Mouse (Mus musculus): ENCODE measurements at regions not wholly inside any gene's neighbourhood (a gene's known extent, or its start where the extent isn't known, plus 50 kb on each side); places are given as distances from the start of the nearest gene placed in this dataset.
A peak's percentile ranks its signal among the peaks of the same experiment; 100 is the strongest.

DNA sequence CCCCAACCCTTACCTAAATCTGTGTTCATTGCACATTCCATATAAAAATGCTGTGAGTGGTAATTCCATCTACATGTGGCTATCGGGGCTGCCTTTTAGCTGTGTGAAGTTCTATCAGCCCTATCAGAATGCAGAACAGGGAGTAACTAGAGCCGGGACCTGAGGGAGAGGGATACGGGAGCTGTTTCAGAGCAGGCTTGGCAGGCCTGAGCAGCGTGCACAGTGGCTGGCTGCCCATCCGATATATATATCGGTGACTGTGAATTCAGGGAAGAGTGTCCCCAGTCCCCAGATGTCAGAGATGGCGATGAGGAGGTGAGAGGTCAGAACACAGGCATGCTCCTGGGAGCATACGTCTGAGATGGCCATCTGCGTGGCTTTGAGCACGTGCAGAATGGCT lies 79.0 kb downstream of the Arl4c start:
- DNase-seq (ENCODE audit: low spot score), result no peak

DNA sequence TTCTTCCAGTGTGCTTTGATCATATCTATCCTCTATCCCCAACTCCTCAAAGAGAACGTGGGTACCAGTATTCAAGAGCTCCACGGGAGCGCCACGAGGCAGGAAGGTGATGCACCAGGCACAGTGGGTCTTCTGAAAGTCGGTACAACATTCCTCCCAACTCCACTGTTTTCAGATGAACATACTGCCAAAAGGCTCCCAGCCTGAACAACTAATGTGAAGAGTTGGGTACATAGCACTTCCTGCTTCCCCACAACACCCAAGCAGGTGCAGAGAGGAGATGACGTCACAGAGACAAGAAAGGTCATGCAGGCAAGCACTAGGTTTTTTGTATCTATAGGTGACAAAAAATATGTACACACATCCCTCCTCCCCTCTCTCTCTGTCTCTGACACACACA lies 79.7 kb downstream of the Arl4c start:
- peak; percentile 90 for DNase-seq (ENCODE audit: low spot score)

DNA sequence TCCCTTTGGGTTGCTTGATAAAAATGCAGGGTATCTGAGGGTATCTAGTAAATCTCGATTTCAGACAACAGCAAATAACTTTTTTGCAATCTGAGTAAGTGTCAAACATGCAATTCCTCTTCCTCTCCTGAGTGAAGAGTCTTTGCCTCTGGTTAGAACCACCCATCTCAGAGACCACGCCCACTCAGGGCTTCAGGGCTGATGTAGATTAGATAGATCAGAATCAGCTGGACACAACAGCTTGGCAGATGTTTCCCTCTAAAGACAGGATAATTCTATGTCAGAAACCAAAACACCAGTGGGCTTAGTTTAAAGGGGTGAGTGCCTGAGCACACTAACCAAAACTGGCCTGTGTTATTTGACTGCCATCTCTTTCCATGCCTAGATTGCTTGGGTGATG lies 80.8 kb downstream of the Arl4c start:
- DNase-seq (ENCODE audit: low spot score), result peak; percentile 40

- no peak for DNase-seq (ENCODE audit: low spot score)
Observed at GRCm38 (mm10) chr1:88613007-88613406, 89.0 kb downstream of the Arl4c start.

DNA sequence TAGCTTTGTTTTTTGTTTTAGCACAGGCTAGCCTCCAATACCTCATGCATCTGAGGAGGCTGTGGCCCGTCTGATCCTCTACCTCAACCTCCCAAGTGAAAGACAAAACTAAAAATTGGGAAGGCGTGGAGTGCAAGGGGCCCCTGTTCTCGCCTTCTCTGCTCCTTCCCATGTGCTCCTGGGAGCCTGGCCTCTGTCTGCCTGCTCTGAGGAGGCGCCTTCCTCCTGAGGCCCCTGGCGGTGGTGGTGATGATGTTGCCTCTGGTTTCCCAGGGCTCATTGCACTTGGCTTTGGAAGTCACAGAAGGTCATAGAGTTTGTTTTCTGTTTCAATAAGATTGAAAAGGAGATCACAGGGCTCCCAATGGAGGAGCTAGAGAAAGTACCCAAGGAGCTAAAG lies 90.8 kb downstream of the Arl4c start:
- no peak for DNase-seq (ENCODE audit: low spot score)

GRCm38 (mm10) chr1:88610810-88611209 lies 91.2 kb downstream of the Arl4c start:
- DNase-seq (ENCODE audit: low spot score), result no peak

DNA sequence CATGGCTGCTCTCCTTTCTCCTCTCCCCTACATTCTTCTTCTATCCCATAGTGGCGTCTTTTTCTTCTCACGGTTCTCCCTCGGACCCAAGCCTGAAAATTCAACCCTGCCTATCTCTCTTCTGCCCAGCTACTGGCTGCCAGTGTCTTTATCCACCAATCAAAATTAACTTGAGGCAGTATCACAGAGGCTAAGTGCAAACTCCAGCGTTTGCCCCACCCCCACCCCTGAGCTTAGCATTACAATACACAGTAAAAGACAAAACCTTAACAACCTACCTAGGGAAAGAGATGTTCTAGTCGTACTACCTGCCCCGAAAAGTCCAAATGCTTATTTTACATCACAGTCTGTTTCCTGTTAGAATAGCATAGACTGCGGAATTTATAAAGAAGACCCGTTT lies 93.2 kb downstream of the Arl4c start:
- DNase-seq (ENCODE audit: low spot score), result no peak

GRCm38 (mm10) chr1:88608236-88608635 lies 93.8 kb downstream of the Arl4c start:
- DNase-seq (ENCODE audit: low spot score), result no peak

DNA sequence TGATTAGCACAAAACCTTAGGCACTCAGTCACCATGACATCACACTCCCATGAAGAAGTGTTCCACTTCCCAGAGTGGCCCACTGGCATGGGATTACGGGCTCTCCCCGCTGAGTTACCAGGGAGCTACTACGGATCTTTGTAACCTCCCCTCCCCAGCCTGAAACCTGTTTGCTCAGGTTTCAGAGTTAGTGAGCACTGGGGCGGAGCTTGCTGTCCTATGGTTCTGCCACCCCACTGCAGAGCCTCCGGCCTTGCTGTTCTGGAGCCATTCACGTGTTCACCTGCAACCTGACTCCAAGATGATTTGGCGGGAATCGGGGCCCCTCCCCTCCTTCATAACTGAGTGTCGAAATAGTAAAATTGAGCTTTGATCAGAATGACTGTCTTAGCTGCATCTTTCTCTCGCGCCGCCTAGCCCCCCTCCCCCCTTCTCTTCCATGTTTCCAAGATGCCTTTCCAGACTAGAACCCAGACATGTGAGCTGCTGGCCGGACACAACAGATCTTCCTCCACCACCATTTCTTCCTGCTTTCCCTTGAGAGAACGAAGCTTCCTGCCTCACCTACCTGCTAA lies 95.8 kb upstream of the Glrp1 start:
- no peak for DNase-seq (ENCODE audit: low spot score)

DNA sequence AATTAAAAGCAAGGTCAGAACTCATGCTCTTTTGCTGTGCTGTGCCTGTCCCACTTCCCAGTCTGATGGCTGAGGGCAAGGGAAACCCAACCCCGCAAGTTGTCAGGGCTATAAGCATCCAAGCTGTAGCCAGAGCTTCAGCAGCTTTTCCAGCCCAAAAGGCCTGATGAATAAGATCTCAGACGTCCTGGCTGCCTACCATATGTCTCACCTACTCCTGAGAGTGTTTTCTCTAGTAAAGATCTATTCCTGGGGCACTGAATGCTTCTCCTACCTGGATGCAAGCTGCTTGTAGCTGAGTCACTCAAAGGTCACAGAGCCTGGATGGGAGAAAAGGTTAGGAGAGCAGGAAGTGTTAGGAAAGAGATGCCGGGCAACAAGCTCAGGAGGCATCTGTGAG lies 92.4 kb upstream of the Glrp1 start:
- DNase-seq (ENCODE audit: low spot score), result no peak

- no peak for DNase-seq (ENCODE audit: low spot score)
Observed at GRCm38 (mm10) chr1:88601801-88602200, 91.9 kb upstream of the Glrp1 start.

DNA sequence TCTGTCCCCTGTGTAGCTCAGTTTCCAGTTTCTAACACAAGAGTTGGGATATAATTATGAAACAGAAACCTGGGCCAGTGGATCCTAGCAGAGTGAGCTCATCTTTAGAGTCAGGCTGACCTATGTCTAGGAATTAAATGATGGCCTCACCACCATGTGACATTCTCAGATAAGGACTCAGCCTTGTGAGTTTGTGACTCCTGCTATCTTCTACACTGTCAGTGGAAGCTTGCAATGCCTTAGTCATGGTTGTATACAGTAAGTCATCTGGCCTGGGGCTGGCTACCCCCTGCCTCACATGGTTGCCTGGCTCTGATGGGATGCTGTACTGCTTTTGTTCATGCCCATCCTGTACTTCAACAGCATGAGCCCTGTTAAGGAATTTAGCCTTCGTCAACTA lies 90.3 kb upstream of the Glrp1 start:
- DNase-seq (ENCODE audit: low spot score), result no peak

DNA sequence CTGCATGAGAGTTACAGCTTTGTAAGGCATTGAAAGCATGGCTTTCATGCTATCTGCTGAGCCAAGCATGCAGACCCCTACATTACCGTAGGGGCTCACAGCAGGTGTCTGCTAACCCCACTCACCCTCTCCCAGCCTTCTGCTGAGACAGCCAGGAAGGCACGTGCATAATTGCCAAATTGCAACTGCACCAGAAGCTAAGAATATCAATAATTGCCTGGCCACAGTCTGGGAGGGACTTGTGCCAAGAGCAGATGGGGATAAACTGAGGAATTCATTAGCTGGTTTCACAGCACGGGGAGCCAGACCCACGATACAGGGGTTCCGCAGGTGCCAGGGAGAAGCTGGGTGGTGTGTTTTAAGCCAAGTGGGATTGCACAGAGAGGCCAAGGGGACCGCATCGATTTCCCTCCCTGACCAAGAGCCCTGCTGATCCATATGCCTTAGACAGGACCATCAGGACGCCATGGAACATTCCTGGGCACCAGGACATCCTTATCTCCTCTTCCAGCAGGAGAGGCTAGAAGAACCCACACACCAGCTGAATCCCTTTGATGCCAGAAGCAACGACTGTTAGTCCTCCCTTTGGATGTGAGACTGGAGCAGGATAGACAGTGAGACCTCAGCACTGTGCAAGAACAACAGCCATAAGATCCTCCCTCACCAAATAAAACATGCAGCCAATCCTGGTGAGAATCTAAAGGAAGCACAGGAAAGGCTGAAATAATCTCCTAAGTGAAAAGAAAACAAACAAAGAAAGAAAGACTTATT lies 84.8 kb upstream of the Glrp1 start:
- no peak for DNase-seq (ENCODE audit: low spot score)

- no peak for DNase-seq (ENCODE audit: low spot score)
Observed at GRCm38 (mm10) chr1:88592036-88592435, 82.2 kb upstream of the Glrp1 start.

DNA sequence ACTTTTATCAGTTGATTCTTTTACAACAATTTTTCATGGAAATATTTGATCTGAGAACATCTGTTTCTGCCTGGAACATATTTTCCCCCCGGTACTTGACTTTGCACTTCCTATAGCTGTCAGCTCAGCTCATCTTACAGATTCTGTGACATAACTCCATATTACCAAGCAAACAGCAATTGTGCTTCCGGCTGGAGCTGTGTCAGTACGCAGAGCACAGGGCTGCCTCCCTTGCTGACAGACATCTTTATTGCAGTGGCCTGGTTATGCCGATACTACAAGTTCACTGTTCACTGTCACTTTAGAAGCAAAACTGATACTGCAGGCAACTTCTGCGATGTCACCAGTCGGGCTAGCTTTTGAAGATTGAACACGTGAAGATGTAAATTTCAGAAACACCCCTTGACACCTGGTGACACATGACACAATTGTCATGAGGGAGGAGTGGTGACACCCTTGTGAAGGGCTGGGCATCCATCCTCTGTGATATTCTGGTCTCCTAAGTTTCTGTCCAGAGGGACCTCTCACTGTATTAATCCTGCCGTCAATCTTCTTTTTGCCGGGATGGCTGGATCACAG lies 81.0 kb upstream of the Glrp1 start:
- no peak for DNase-seq (ENCODE audit: low spot score)

DNA sequence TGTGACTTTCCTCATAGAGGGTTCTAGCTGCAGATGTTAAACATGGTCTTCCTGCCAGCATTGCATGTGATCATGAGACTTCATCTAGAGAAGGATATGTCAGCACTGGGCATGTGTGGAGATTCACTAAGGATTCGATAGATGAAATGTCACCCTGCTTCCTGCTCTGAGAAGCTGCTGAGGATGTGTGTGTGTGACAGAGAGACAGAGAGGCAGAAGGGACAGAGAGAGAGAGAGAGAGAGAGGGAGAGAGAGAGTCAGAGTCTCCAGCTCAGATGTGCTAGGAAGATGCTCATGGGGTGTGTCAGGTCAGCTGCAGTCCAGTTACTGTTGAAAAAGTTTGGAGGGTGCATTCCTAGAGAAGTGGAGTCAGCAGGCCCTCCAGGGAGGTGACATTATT lies 78.9 kb upstream of the Glrp1 start:
- no peak for DNase-seq (ENCODE audit: low spot score)

DNA sequence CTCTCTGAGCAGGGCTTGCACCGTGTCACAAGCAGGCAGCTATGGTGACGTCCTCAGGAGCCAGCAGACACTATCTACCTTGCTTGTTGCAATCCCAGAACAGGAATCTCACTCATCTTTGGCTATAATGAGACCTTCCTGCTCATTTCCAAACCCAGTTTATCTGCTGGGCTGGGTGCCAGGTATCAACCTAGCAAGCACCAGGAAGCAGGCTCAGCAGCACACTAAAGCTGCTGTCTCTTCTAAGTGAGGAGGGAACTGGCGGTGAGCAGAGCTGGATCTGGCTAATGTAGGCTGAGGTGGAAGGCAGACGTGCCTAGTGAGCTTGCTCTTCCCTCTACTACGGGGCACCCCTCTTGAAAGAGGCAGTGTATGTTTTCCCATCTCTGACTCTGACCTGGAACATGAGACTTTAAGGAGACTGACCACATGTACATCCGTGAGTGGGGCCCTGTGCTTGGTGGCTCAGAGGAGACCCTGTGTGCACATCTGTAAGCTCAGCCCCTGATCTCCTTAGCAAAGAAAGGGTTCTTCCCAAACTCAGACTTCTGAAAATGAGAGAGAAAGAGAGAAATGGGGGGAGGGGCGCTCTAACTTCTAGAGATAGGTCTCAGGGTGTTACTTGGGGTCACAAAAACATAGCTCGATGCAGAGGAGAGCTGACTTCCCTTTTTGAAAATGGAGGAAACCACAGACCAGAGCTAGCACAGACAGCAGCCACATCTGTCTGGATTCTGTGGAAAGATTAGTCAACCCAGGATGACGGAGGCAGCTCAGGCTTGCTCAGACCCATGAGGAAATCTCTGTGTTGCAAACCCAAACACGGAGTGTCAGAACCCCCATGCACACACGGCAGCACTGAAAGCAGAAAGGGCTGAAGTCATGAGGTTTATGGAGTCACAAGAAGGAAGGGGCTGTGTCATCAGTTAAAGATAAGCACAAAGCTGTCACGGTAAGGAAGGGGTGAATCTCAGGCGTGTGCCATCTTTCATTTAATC lies 77.3 kb upstream of the Glrp1 start:
- peak; percentile 79 for DNase-seq (ENCODE audit: low spot score)

DNA sequence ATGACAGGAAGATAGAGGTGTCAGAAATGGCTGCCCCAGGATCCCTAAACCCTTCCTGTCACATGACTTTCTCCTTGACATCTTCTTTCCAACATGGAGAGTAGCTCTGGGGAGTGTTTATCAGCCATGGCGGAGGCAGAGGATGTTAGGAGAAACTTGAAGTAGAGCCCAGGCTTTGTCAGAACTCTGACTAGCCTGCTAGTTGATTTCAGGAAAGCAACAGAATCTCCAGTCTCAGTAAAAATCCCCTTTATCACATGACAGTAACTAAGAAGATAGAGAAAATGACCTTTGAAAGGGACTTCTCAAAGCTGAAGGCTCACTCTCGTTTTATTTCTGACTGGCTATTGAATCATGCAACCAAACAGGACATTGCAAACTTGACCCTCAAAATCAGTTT lies 76.3 kb upstream of the Glrp1 start:
- DNase-seq (ENCODE audit: low spot score), result no peak

- DNase-seq (ENCODE audit: low spot score), result no peak
Observed at GRCm38 (mm10) chr1:88584515-88585033, 74.7 kb upstream of the Glrp1 start.

DNA sequence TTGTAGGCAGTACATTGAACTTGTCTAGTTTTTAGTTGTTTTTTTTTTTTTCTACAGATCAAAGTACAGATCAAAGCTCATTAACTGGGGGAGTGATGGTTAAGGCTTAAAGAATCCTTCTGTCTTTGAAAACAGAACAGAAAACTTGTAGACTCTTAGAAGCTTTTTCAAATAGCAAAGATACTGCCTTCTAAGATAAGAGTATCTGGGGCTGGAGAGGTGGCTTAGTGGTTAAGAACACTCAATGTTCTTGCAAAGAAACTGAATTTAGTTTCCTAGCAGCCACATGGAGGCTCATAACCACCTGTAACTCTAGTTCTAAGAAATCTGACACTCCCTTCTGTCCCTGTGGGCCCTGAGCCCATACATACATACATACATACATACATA lies 68.4 kb upstream of the Glrp1 start:
- DNase-seq (ENCODE audit: low spot score), result peak; percentile 24

GRCm38 (mm10) chr1:88577498-88578230 lies 67.8 kb upstream of the Glrp1 start:
- DNase-seq (ENCODE audit: low spot score), result no peak
